Mouse (Mus musculus) thymus, adult 2 months (tissue): ENCODE measurements at regions not wholly inside any gene's neighbourhood (a gene's known extent, or its start where the extent isn't known, plus 50 kb on each side); places are given as distances from the start of the nearest gene placed in this dataset.

Experiments used
- DNase-seq: peaks from one replicate; pipeline ENCODE4 v3.0.0; 2021
- H3K27ac ChIP-seq: fragments of 200-500 bp; 2 replicates; pipeline ENCODE4 v1.5.1; 2012; ENCODE audit warnings: low read length, control low read depth; ENCODE audit not compliant: control insufficient read depth, insufficient read depth
- H3K27me3 ChIP-seq: fragments of 200-500 bp; 2 replicates; pipeline ENCODE4 v1.6.1; 2012; ENCODE audit warnings: mild to moderate bottlenecking, low read length, moderate library complexity, mixed read lengths; ENCODE audit not compliant: control insufficient read depth, insufficient read depth
- H3K36me3 ChIP-seq: fragments of 200-500 bp; 2 replicates; pipeline ENCODE4 v1.6.1; 2012; ENCODE audit warnings: mild to moderate bottlenecking, low read length, moderate library complexity; ENCODE audit not compliant: control insufficient read depth, insufficient read depth
- H3K4me1 ChIP-seq: fragments of 200-500 bp; replicated peaks from 2 replicates; pipeline ENCODE4 v1.6.1; 2012; ENCODE audit warnings: low read length; ENCODE audit not compliant: control insufficient read depth, insufficient read depth
- H3K4me3 ChIP-seq: fragments of 200-500 bp; 2 replicates; pipeline ENCODE4 v1.5.1; 2012; ENCODE audit warnings: mild to moderate bottlenecking, low read length, control low read depth, moderate library complexity; ENCODE audit not compliant: control insufficient read depth, insufficient read depth
- CTCF ChIP-seq: fragments of 200-500 bp; IDR thresholded peaks from 2 replicates; pipeline ENCODE4 v1.5.1; 2012; ENCODE audit warnings: mild to moderate bottlenecking, control low read depth, low read length, moderate library complexity, borderline replicate concordance; ENCODE audit not compliant: control insufficient read depth, poor library complexity, insufficient read depth; ENCODE audit errors: extremely low read depth
- POLR2A ChIP-seq: fragments of 200-500 bp; IDR thresholded peaks from 2 replicates; pipeline ENCODE4 v1.6.1; 2012; ENCODE audit warnings: mild to moderate bottlenecking, low read length, control low read depth, moderate library complexity; ENCODE audit not compliant: control insufficient read depth, poor library complexity, insufficient read depth; ENCODE audit errors: extremely low read depth
- WGBS: fragments of 180-500 bp; shearing (Covaris S2); methylation state at CpG from one replicate; pipeline ENCODE4 v1.1.7; 2018; 5-methylcytosine and 5-hydroxymethylcytosine counted together

DNA sequence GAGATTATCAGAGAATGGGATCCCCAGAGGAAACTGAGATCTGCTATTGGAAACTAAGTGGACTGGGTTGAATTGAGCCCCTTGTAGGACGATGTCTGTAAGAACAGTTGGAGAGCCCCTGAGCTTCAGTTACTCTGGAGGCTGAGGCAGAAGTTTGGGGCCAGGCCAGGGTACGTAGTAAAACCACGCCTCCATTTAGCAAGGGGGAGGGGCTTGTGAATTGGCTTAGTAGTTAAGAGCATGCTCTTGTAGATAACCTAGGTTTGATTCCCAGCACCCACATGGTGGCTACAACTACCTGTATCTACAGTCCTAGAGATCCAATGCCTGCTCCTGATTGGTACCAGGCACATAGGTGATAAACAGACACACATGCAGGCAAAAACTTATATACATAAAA is 61.4 kb upstream of the Adgre5 start:
- no peak overlapping the region for H3K4me3 ChIP-seq
- H3K4me1 ChIP-seq = peaks cover 13% of the 10 kb centered on the region
- H3K27ac ChIP-seq = no peak overlapping the region
- 54% methylated on average over 3 of the region's 3 CpGs for WGBS
- H3K36me3 ChIP-seq = no peaks in the 10 kb centered on the region
- TF ChIP-seq CTCF = no peak
- no peak for TF ChIP-seq POLR2A
- no peaks in the 10 kb centered on the region; the same call in 1 of the 2 replicates for H3K27me3 ChIP-seq
- no peak for DNase-seq

GRCm38 (mm10) chr8:83799607-83799950 is 58.5 kb upstream of the Adgre5 start:
- WGBS = 75% methylated on average over 8 of the region's 8 CpGs
- no peak overlapping the region for H3K4me3 ChIP-seq
- H3K36me3 ChIP-seq = no peaks in the 10 kb centered on the region
- H3K27me3 ChIP-seq = no peaks in the 10 kb centered on the region; the same call in 1 of the 2 replicates
- peaks cover 13% of the 10 kb centered on the region for H3K4me1 ChIP-seq
- DNase-seq = no peak
- no peak for TF ChIP-seq POLR2A
- TF ChIP-seq CTCF = no peak
- no peak overlapping the region for H3K27ac ChIP-seq

DNA sequence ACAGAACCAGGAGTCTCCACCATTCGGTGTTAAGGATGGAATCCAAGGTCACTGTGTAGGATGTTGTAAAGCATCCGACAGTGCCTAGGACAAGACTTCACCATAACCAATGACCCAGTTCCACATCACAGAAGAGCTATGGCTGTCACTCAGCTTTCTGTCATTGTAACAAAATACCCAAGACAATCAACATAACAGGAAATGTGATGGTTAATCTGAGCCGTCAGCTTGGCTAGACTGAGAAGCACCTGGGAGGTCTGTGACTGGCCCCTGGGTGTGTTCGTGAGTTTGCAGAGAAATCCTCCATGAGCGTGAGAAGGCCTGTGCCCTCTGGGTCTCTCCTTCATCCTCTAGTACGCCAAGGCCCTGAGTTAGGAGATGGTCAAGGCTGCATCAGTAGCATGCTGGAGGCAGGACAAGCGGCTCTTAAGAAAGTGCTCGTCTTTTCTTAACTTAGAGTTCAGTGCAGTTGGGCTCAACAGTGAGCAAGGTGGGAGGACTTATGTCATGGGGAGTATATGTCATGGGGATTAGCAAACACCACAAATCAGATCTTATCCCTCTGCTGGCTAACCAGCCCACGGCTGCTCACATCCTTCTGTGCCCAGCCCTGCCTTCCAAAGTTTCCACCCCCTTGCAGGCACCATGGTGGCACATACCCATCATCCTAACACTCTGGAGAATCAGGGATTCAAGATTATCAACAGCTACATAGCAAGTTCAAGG is 57.9 kb upstream of the Adgre5 start:
- Histone ChIP-seq H3K27me3 (no peaks in the 10 kb centered on the region; the same call in 1 of the 2 replicates), H3K4me3 (no peak overlapping the region), H3K4me1 (peaks cover 13% of the 10 kb centered on the region), H3K27ac (no peak overlapping the region), H3K36me3 (no peaks in the 10 kb centered on the region)
- no peak for DNase-seq
- TF ChIP-seq POLR2A = no peak
- no peak for TF ChIP-seq CTCF
- WGBS = 82% methylated on average over 9 of the region's 9 CpGs

- no peak overlapping the region for H3K27ac ChIP-seq
- no peaks in the 10 kb centered on the region for H3K27me3 ChIP-seq
- no peak overlapping the region for H3K4me3 ChIP-seq
- no peaks in the 10 kb centered on the region for H3K36me3 ChIP-seq
- no peak for DNase-seq
- 89% methylated on average over 16 of the region's 16 CpGs for WGBS
- no peaks in the 10 kb centered on the region for H3K4me1 ChIP-seq
- TF ChIP-seq CTCF = no peak
- no peak for TF ChIP-seq POLR2A
Observed at GRCm38 (mm10) chr8:83793491-83794238, 52.5 kb upstream of the Adgre5 start.
